Mouse (Mus musculus) CH12.LX (cell line): ENCODE results near the gene Scgb1a1. TPM values are rescaled to one million over a fixed set of nuclear protein-coding genes. Genes with fewer than 3 reads are reported as not detected.

Experiments used
- DNase-seq: peaks from one replicate; pipeline ENCODE4 v3.0.0-alpha.2; 2013; ENCODE audit errors: extremely low read depth
- H3K27ac ChIP-seq: 2 replicates; pipeline ENCODE4 v1.5.1; 2012; ENCODE audit warnings: low read depth, mild to moderate bottlenecking, control low read depth, moderate library complexity; ENCODE audit not compliant: insufficient read depth
- H3K27me3 ChIP-seq: replicated peaks from 2 replicates; pipeline ENCODE3; 2012; ENCODE audit warnings: inconsistent platforms
- H3K36me3 ChIP-seq, 2 experiments: replicated peaks in 1 of 2; 2 replicates each; pipeline versions ENCODE3 to v1.6.1; 2012; ENCODE audit warnings: inconsistent platforms in 1 of 2, low read length in 1 of 2, mild to moderate bottlenecking in 1 of 2, mixed read lengths in 1 of 2, moderate library complexity in 1 of 2; ENCODE audit not compliant: control insufficient read depth in 1 of 2, insufficient read depth in 1 of 2
- H3K4me1 ChIP-seq, 2 experiments: 2 replicates each; pipeline ENCODE4 v1.6.1; 2012; ENCODE audit warnings: inconsistent platforms in 1 of 2, moderate library complexity in 1 of 2; ENCODE audit not compliant: insufficient read depth in 2 of 2, control insufficient read depth in 1 of 2
- H3K4me2 ChIP-seq: 2 replicates; pipeline ENCODE4 v1.6.1; 2012; ENCODE audit warnings: low read depth, mild to moderate bottlenecking, control low read depth; ENCODE audit not compliant: poor library complexity, insufficient read depth, severe bottlenecking
- H3K4me3 ChIP-seq, 3 experiments: fragments of 150-350 bp in 1 of 3; sonication (generic) in 1 of 3; replicated peaks in 1 of 3; 2 replicates each; pipeline versions ENCODE3 to v1.5.1; 2011 to 2012; ENCODE audit warnings: low read depth in 2 of 3, low read length in 2 of 3, mild to moderate bottlenecking in 2 of 3, moderate library complexity in 2 of 3, control low read depth in 1 of 3, improper control_type of control experiment in 1 of 3, inconsistent platforms in 1 of 3, mixed read lengths in 1 of 3; ENCODE audit not compliant: poor library complexity in 1 of 3
- H3K79me2 ChIP-seq: replicated peaks from 2 replicates; pipeline ENCODE4 v1.6.1; 2012; ENCODE audit warnings: mild to moderate bottlenecking, moderate library complexity; ENCODE audit not compliant: control insufficient read depth, poor library complexity, insufficient read depth, severe bottlenecking; ENCODE audit errors: extremely low read depth
- H3K9ac ChIP-seq: 2 replicates; pipeline ENCODE4 v1.6.1; 2012; ENCODE audit warnings: low read depth, mild to moderate bottlenecking, control low read depth, moderate library complexity; ENCODE audit not compliant: insufficient read depth
- H3K9me3 ChIP-seq: replicated peaks from 2 replicates; pipeline ENCODE3; 2012; ENCODE audit warnings: low read length, inconsistent platforms, mixed read lengths
- BHLHE40 ChIP-seq: IDR thresholded peaks from 2 replicates; pipeline ENCODE4 v1.6.1; 2011; ENCODE audit warnings: mild to moderate bottlenecking, low read depth, low read length, improper control_type of control experiment
- CHD1 ChIP-seq: IDR thresholded peaks from 2 replicates; pipeline ENCODE4 v1.6.1; 2012; ENCODE audit warnings: low read depth, low read length, improper control_type of control experiment, inconsistent platforms
- CTCF ChIP-seq, 2 experiments: IDR thresholded peaks in 1 of 2; conservative IDR thresholded peaks in 1 of 2; 2 replicates each; pipeline ENCODE4 v1.5.1; 2011 to 2012; ENCODE audit warnings: low read depth in 2 of 2, low read length in 2 of 2, improper control_type of control experiment in 1 of 2, inconsistent platforms in 1 of 2, mild to moderate bottlenecking in 1 of 2, moderate library complexity in 1 of 2
- E2F4 ChIP-seq: IDR thresholded peaks from 2 replicates; pipeline ENCODE4 v1.6.1; 2011; ENCODE audit warnings: low read depth, low read length, improper control_type of control experiment; ENCODE audit not compliant: insufficient replicate concordance
- EP300 ChIP-seq: IDR thresholded peaks from 2 replicates; pipeline ENCODE4 v1.6.1; 2011; ENCODE audit warnings: low read length, improper control_type of control experiment
- ETS1 ChIP-seq: conservative IDR thresholded peaks from 2 replicates; pipeline ENCODE4 v1.6.1; 2012; ENCODE audit warnings: low read depth, mild to moderate bottlenecking, inconsistent platforms, low read length, improper control_type of control experiment, moderate library complexity
- GABPA ChIP-seq: IDR thresholded peaks from 2 replicates; pipeline ENCODE4 v1.6.1; 2012; ENCODE audit warnings: low read depth, low read length, improper control_type of control experiment, inconsistent platforms; ENCODE audit not compliant: insufficient replicate concordance
- IRF4 ChIP-seq: IDR thresholded peaks from 2 replicates; pipeline ENCODE4 v1.6.1; 2014; ENCODE audit warnings: low read depth, mild to moderate bottlenecking, inconsistent platforms, low read length, improper control_type of control experiment
- KAT2A ChIP-seq: IDR thresholded peaks from 2 replicates; pipeline ENCODE4 v1.6.1; 2012; ENCODE audit warnings: low read length, improper control_type of control experiment, inconsistent platforms; ENCODE audit not compliant: insufficient replicate concordance
- MAX ChIP-seq: IDR thresholded peaks from 2 replicates; pipeline ENCODE4 v1.6.1; 2011; ENCODE audit warnings: low read length, improper control_type of control experiment
- NELFE ChIP-seq: IDR thresholded peaks from 2 replicates; pipeline ENCODE4 v1.6.1; 2011; ENCODE audit warnings: low read depth, low read length, improper control_type of control experiment
- NRF1 ChIP-seq: IDR thresholded peaks from 2 replicates; pipeline ENCODE4 v1.6.1; 2014; ENCODE audit warnings: low read depth, mild to moderate bottlenecking, inconsistent platforms, low read length, improper control_type of control experiment, moderate library complexity
- RCOR1 ChIP-seq: conservative IDR thresholded peaks from 2 replicates; pipeline ENCODE4 v1.6.1; 2012; ENCODE audit warnings: low read depth, mild to moderate bottlenecking, inconsistent platforms, low read length, improper control_type of control experiment
- SMC3 ChIP-seq: IDR thresholded peaks from 2 replicates; pipeline ENCODE4 v1.6.1; 2011; ENCODE audit warnings: low read depth, low read length, improper control_type of control experiment
- UBTF ChIP-seq: IDR thresholded peaks from 2 replicates; pipeline ENCODE4 v1.6.1; 2012; ENCODE audit warnings: low read depth, mild to moderate bottlenecking, inconsistent platforms, low read length, improper control_type of control experiment, moderate library complexity
- USF2 ChIP-seq: conservative IDR thresholded peaks from 2 replicates; pipeline ENCODE4 v1.6.1; 2011; ENCODE audit warnings: low read depth, low read length, improper control_type of control experiment
- ZC3H11A ChIP-seq: IDR thresholded peaks from 2 replicates; pipeline ENCODE4 v1.6.1; 2012; ENCODE audit warnings: low read depth, mild to moderate bottlenecking, inconsistent platforms, low read length, improper control_type of control experiment
- ZMIZ1 ChIP-seq: IDR thresholded peaks from 2 replicates; pipeline ENCODE4 v1.6.1; 2012; ENCODE audit warnings: low read depth, mild to moderate bottlenecking, inconsistent platforms, low read length, improper control_type of control experiment
- ZNF384 ChIP-seq: IDR thresholded peaks from 2 replicates; pipeline ENCODE4 v1.6.1; 2012; ENCODE audit warnings: low read depth, low read length, improper control_type of control experiment, inconsistent platforms
- dilution Hi-C: fragments of 300-500 bp; cut with MboI; formaldehyde crosslinking; loops from 2 replicates; pipeline ENCODE4 v1.14.3; 2020; ENCODE audit warnings: low sequenced_read_pairs; ENCODE audit not compliant: extremely low pct_unique_long_range_greater_than_20kb, extremely low pct_ligation_motif_present
- in situ Hi-C: fragments of 300-500 bp; cut with MboI; formaldehyde crosslinking; loops from 3 replicates; pipeline ENCODE4 v1.14.3; 2019; ENCODE audit warnings: low sequenced_read_pairs, low pct_ligation_motif_present, low pct_unique_long_range_greater_than_20kb, mixed read lengths
- polyA plus RNA-seq: library from polyadenylated mRNA; unstranded; fragments of >175 nt; gene quantifications from 2 replicates; pipeline ENCODE4 v1.2.1, GENCODE M21; 2012; ENCODE audit warnings: low read depth; ENCODE audit not compliant: insufficient read length
- total RNA-seq, 2 experiments: library from RNA; depleted of rRNA; stranded (reverse); fragments of 300-350 nt in 1 of 2; fragments of >200 nt in 1 of 2; gene quantifications; 2 replicates each; pipeline ENCODE4 v1.2.3; 2012 to 2014

The Scgb1a1 gene
- total and polyA plus RNA-seq, 3 experiments = not detected

DNA sequence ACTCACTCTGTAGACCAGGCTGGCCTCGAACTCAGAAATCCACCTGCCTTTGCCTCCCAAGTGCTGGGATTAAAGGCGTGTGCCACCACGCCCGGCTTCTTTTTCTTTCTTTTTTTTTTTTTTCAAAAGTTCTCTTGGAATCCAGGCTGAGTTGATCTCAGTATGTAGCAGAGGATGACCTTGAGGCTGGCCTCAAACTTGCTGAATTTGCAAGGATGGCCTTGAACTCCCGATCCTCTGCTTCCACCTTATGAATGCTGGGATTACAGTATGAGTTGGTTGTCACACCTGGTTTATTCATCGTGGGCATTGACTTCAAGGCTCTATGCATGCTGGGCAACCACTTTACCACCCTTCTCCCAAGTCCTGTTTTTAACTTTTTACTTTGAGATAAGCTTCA, 47.1 kb downstream of the Scgb1a1 start:
- DNase-seq = no peak
- H3K4me3 ChIP-seq = no peak overlapping the region
- in situ Hi-C loops = no loop called here
- no peaks in the 10 kb centered on the region for H3K36me3 ChIP-seq
- TF ChIP-seq EP300 (no peak), ZC3H11A (no peak), NELFE (no peak), ZNF384 (no peak), MAX (no peak), UBTF (no peak), E2F4 (no peak), GABPA (no peak), SMC3 (no peak), CTCF (conservative IDR thresholded peaks at IDR 0.05 in 1 of 2, IDR thresholded peaks at IDR 0.05 in 1 of 2; ENCODE audit: low read depth in 2 of 2, low read length in 2 of 2) (no peak), NRF1 (no peak), USF2 (no peak), CHD1 (no peak), IRF4 (no peak), BHLHE40 (no peak), ETS1 (no peak), RCOR1 (no peak), KAT2A (no peak)
- TF ChIP-seq, all 38 proteins: peak for 0
- Histone ChIP-seq H3K9ac (no peak overlapping the region), H3K9me3 (no peaks in the 10 kb centered on the region), H3K4me1 (peaks cover 20 to 66% of the 10 kb centered on the region in 2 experiments), H3K27ac (peak overlapping the region; percentile 18), H3K27me3 (no peaks in the 10 kb centered on the region), H3K4me2 (peak overlapping the region; percentile 60), H3K79me2 (no peaks in the 10 kb centered on the region)
- dilution Hi-C loops = no loop called here

DNA sequence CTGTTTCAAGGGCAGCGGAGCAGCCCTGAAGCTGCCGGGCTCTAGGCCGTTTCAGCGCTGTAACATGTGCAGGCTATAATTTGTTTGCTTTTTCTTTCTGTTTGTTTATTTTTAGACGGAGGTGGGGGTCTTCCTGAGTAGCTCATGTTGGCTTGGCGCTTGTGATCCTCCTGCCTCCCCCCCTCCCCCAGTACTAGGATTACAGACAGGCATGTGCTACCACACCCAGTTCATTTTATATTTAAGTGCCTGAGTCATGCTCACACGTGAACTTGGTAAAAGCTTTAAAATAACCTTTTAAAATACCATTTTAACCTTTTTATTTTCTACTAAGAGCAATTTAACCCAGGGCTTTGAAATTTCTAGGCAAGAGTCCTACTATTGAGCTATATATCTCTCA, 47.8 kb downstream of the Scgb1a1 start:
- no peak for DNase-seq
- Histone ChIP-seq H3K27me3 (no peaks in the 10 kb centered on the region), H3K4me2 (no peak overlapping the region), H3K9ac (no peak overlapping the region), H3K4me1 (peaks cover 20 to 64% of the 10 kb centered on the region in 2 experiments; a peak in 3 of 4 replicates), H3K36me3 (no peaks in the 10 kb centered on the region), H3K27ac (no peak overlapping the region), H3K9me3 (no peaks in the 10 kb centered on the region), H3K4me3 (no peak overlapping the region), H3K79me2 (no peaks in the 10 kb centered on the region)
- in situ Hi-C loops (no loop called here), dilution Hi-C loops (no loop called here)
- TF ChIP-seq ZC3H11A (no peak), ZMIZ1 (no peak), BHLHE40 (0 out of 2 replicates have a peak, but pooled peaks have one; percentile 11)
